Mouse (Mus musculus): ENCODE data around the gene Kcnn1.

GRCm38 (mm10) chr8:70856541-70857197 lies 6.4 kb downstream of the Kcnn1 start:
- TF ChIP-seq CTCF (IDR thresholded peaks at IDR 0.05; ENCODE audit: control insufficient read depth, insufficient read depth, insufficient read length) (no peak), MAX (IDR thresholded peaks at IDR 0.05) (no peak), CEBPB (IDR thresholded peaks at IDR 0.05; ENCODE audit: low read depth) (no peak), MYOD1 (IDR thresholded peaks at IDR 0.05; ENCODE audit: control insufficient read depth, insufficient read length, low read depth) (no peak), USF1 (IDR thresholded peaks at IDR 0.05; ENCODE audit: low read depth) (no peak)
